8 mouse cellular contexts compared by ENCODE assay signal in the genomic region with DNA sequence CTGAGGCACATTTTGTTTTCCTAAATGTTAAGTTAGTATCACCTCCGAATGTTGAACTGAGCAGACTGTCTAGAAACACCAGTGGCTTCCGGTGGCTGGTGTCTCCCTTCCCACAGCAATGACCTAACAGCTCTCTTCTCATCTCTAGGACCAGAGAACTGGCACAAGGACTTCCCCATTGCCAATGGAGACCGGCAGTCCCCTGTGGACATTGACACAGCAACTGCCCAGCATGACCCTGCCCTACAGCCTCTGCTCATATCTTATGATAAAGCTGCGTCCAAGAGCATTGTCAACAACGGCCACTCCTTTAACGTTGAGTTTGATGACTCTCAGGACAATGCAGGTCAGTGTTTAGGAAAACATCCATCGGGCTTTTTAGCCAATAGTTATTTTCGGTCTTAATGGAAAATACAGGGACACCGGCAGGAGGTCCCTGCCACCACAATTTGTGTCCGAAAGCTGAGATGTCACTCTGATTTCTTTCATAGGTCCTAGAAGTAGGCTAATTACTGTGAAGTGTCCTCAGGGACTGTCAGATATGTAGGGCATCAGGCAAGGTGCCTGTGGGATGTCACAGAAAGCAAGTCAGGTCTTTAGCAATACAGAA. TPM values are rescaled to one million over a fixed set of nuclear protein-coding genes. Genes with fewer than 3 reads are reported as not detected.
DNase-seq lines count a peak whose midpoint lies in the region; ATAC-seq and TF ChIP-seq lines count a peak whose summit lies in the region.

No protein-coding gene starts in this region.

- H3K4me1 ChIP-seq in limb, embryonic 13.5 days: peaks cover 5% of the 10 kb centered on the region; the same call in 1 of the 2 replicates
- peaks cover 3% of the 10 kb centered on the region; the same call in 1 of the 2 replicates for H3K4me1 ChIP-seq in limb, embryonic 10.5 days
- peaks cover 15% of the 10 kb centered on the region; the same call in 1 of the 2 replicates for H3K4me1 ChIP-seq in lung, embryonic 14.5 days (ENCODE audit: insufficient read depth)
- H3K4me1 ChIP-seq in stomach, embryonic 14.5 days (ENCODE audit: control insufficient read depth, insufficient read depth, low read length): no peaks in the 10 kb centered on the region

- H3K9ac ChIP-seq in limb, embryonic 13.5 days: no peak overlapping the region
- peak overlapping the region; percentile 87 for H3K9ac ChIP-seq in lung, embryonic 14.5 days
- no peak overlapping the region for H3K9ac ChIP-seq in stomach, embryonic 14.5 days (replicated peaks; ENCODE audit: low read depth, low read length)

- no peak for TF ChIP-seq CTCF in lung, embryonic 14.5 days (IDR thresholded peaks at IDR 0.05; ENCODE audit: low read depth)

- no peak overlapping the region for H3K27ac ChIP-seq in limb, embryonic 13.5 days
- no peak overlapping the region for H3K27ac ChIP-seq in limb, embryonic 10.5 days
- peak overlapping the region; percentile 92 for H3K27ac ChIP-seq in lung, embryonic 14.5 days (ENCODE audit: low read depth)
- H3K27ac ChIP-seq in stomach, embryonic 14.5 days (ENCODE audit: low read length): no peak overlapping the region

- peaks cover 26% of the 10 kb centered on the region for H3K27me3 ChIP-seq in limb, embryonic 13.5 days
- H3K27me3 ChIP-seq in limb, embryonic 10.5 days (ENCODE audit: low read depth, poor library complexity, severe bottlenecking): peaks cover 28% of the 10 kb centered on the region
- no peaks in the 10 kb centered on the region for H3K27me3 ChIP-seq in lung, embryonic 14.5 days (ENCODE audit: insufficient read depth, low read length)
- 0 out of 2 replicates have a peak, but pooled peaks cover 5% of the 10 kb centered on the region for H3K27me3 ChIP-seq in stomach, embryonic 14.5 days (ENCODE audit: control insufficient read depth, insufficient read depth, low read length)

- peak; percentile 14 for DNase-seq in cerebellum, adult 11-12 months
- DNase-seq in limb, embryonic 10.5 days (ENCODE audit: low spot score): no peak
- DNase-seq in lung, embryonic 14.5 days: peak; percentile 42
- no peak for DNase-seq in layer of hippocampus, postnatal 36 days

- H3K36me3 ChIP-seq in limb, embryonic 13.5 days: no peaks in the 10 kb centered on the region
- H3K36me3 ChIP-seq in limb, embryonic 10.5 days: no peaks in the 10 kb centered on the region
- peaks cover 27% of the 10 kb centered on the region; the same call in 1 of the 2 replicates for H3K36me3 ChIP-seq in lung, embryonic 14.5 days (ENCODE audit: insufficient read depth)
- no peaks in the 10 kb centered on the region for H3K36me3 ChIP-seq in stomach, embryonic 14.5 days (ENCODE audit: control insufficient read depth, insufficient read depth, low read length)

- H3K4me2 ChIP-seq in limb, embryonic 13.5 days (replicated peaks): no peak overlapping the region
- H3K4me2 ChIP-seq in lung, embryonic 14.5 days: peak overlapping the region; percentile 70
- 0 out of 2 replicates have a peak overlapping the region, but pooled peaks have one; percentile 92 for H3K4me2 ChIP-seq in stomach, embryonic 14.5 days (replicated peaks; ENCODE audit: low read depth, low read length)

- ATAC-seq in cerebellum, adult (ENCODE audit: insufficient number of reproducible peaks, low FRiP score, low TSS enrichment): no peak
- no peak for ATAC-seq in limb, embryonic 13.5 days (ENCODE audit: low FRiP score, low read depth)
- no peak for ATAC-seq in lung, embryonic 14.5 days (ENCODE audit: insufficient read depth)
- no peak for ATAC-seq in stomach, embryonic 14.5 days (ENCODE audit: insufficient number of reproducible peaks, insufficient read depth, low FRiP score, low read depth)
- ATAC-seq in CD4-positive, CD25-positive, alpha-beta regulatory T cell, adult 4 months: no peak

- no peaks in the 10 kb centered on the region for H3K9me3 ChIP-seq in limb, embryonic 13.5 days
- no peaks in the 10 kb centered on the region for H3K9me3 ChIP-seq in limb, embryonic 10.5 days (replicated peaks)
- no peaks in the 10 kb centered on the region for H3K9me3 ChIP-seq in lung, embryonic 14.5 days (ENCODE audit: low read depth, low read length)
- H3K9me3 ChIP-seq in stomach, embryonic 14.5 days (ENCODE audit: control insufficient read depth, low read depth, low read length): no peaks in the 10 kb centered on the region

- WGBS in limb, embryonic 13.5 days: 81% methylated on average over 10 of the region's 10 CpGs
- 83% methylated on average over 10 of the region's 10 CpGs for WGBS in limb, embryonic 10.5 days
- WGBS in lung, embryonic 14.5 days: 47% methylated on average over 10 of the region's 10 CpGs
- WGBS in stomach, embryonic 14.5 days: 77% methylated on average over 10 of the region's 10 CpGs

- peak overlapping the region; percentile 0; the same call in 1 of the 2 replicates for H3K4me3 ChIP-seq in limb, embryonic 13.5 days
- no peak overlapping the region for H3K4me3 ChIP-seq in limb, embryonic 10.5 days
- peak overlapping the region; percentile 82 for H3K4me3 ChIP-seq in lung, embryonic 14.5 days (ENCODE audit: low read depth, low read length)
- H3K4me3 ChIP-seq in stomach, embryonic 14.5 days (ENCODE audit: low read depth, low read length): no peak overlapping the region

RNA-seq across cellular contexts. Expression of a gene that starts 1.7 kb away (rescaled TPM):
- 22.3 and 31.9 TPM in 2 replicates for polyA plus RNA-seq in limb, embryonic 13.5 days (2015; fragmentation: Nextera tagmentation; extraction: Ambion mirVana)
- 65.2 and 70.5 TPM in 2 replicates for polyA plus RNA-seq in limb, embryonic 10.5 days (2016; fragmentation: Nextera tagmentation; extraction: Ambion mirVana)
- 365 and 368 TPM in 2 replicates for polyA plus RNA-seq in lung, embryonic 14.5 days (2014; fragmentation: Nextera tagmentation; extraction: Ambion mirVana)
- polyA plus RNA-seq in stomach, embryonic 14.5 days (2014; fragmentation: Nextera tagmentation; extraction: Ambion mirVana): 74.3 and 78.7 TPM in 2 replicates
- 1 to 10 TPM; 4.0 to 6.9 TPM for polyA plus RNA-seq in CD4-positive, CD25-positive, alpha-beta regulatory T cell, adult 4 months (2017; shearing (Covaris generic))
- 100 to 1,000 TPM; 148 to 150 TPM for total RNA-seq in layer of hippocampus, postnatal 36 days (2021)

RNA-seq across cellular contexts. Expression of a gene that starts 24.5 kb away (rescaled TPM):
- 6.7 and 7.2 TPM in 2 replicates for polyA plus RNA-seq in limb, embryonic 13.5 days (2015; fragmentation: Nextera tagmentation; extraction: Ambion mirVana)
- 1.6 and 2.1 TPM in 2 replicates for polyA plus RNA-seq in limb, embryonic 10.5 days (2016; fragmentation: Nextera tagmentation; extraction: Ambion mirVana)
- polyA plus RNA-seq in lung, embryonic 14.5 days (2014; fragmentation: Nextera tagmentation; extraction: Ambion mirVana): 1.6 and 2.9 TPM in 2 replicates
- polyA plus RNA-seq in stomach, embryonic 14.5 days (2014; fragmentation: Nextera tagmentation; extraction: Ambion mirVana): 7.9 and 8.8 TPM in 2 replicates
- polyA plus RNA-seq in CD4-positive, CD25-positive, alpha-beta regulatory T cell, adult 4 months (2017; shearing (Covaris generic)): not detected
- total RNA-seq in layer of hippocampus, postnatal 36 days (2021): under 1 TPM; 0.33 to 0.45 TPM

Comparison
In these comparisons a context has a peak if more than half of its experiments do, and no peak if none do; other contexts are left out.
1. H3K4me3 ChIP-seq: peak in limb, embryonic 13.5 days (single experiment) and lung, embryonic 14.5 days (single experiment); none in limb, embryonic 10.5 days (single experiment) and stomach, embryonic 14.5 days (single experiment).
2. DNase-seq: peak in cerebellum, adult 11-12 months (single experiment) and lung, embryonic 14.5 days (single experiment); none in limb, embryonic 10.5 days (single experiment) and layer of hippocampus, postnatal 36 days (0 of 2).